Mouse (Mus musculus): ENCODE results near the gene Dcaf8. TPM values are rescaled to one million over a fixed set of nuclear protein-coding genes. Genes with fewer than 3 reads are reported as not detected.
A peak's percentile ranks its signal among the peaks of the same experiment; 100 is the strongest.

Dcaf8 gene
- polyA plus RNA-seq, 1 experiment from 2014 or later: 94.0 TPM

GRCm38 (mm10) chr1:172148955-172149815, 1.3 kb downstream of the Dcaf8 start:
- H3K4me2 ChIP-seq: peak overlapping the region; percentile 78
- H3K4me3 ChIP-seq: peak overlapping the region; percentile 67
- H3K36me3 ChIP-seq: peaks cover 37% of the 10 kb centered on the region
- no peaks in the 10 kb centered on the region for H3K27me3 ChIP-seq
- no peak for ATAC-seq (ENCODE audit: low read depth)
- no peaks in the 10 kb centered on the region for H3K9me3 ChIP-seq
- peak overlapping the region; percentile 92 for H3K27ac ChIP-seq (replicated peaks)
- H3K4me1 ChIP-seq (replicated peaks): peaks cover 38% of the 10 kb centered on the region
- H3K9ac ChIP-seq: peak overlapping the region; percentile 88
- 18% methylated on average over 19 of the region's 19 CpGs for WGBS

- Histone ChIP-seq H3K4me3 (no peak overlapping the region), H3K4me1 (replicated peaks) (peaks cover 23% of the 10 kb centered on the region), H3K27me3 (no peaks in the 10 kb centered on the region), H3K36me3 (peaks cover 66% of the 10 kb centered on the region), H3K27ac (replicated peaks) (no peak overlapping the region), H3K9ac (no peak overlapping the region), H3K9me3 (no peaks in the 10 kb centered on the region), H3K4me2 (no peak overlapping the region)
- 87% methylated on average over 3 of the region's 3 CpGs for WGBS
- no peak for ATAC-seq (ENCODE audit: low read depth)
These were observed 6.7 kb downstream of the Dcaf8 start for GRCm38 (mm10) chr1:172154536-172154935.

- no peak overlapping the region for H3K4me2 ChIP-seq
- H3K27ac ChIP-seq (replicated peaks): no peak overlapping the region
- H3K9me3 ChIP-seq: no peaks in the 10 kb centered on the region
- ATAC-seq (ENCODE audit: low read depth): no peak
- H3K27me3 ChIP-seq: no peaks in the 10 kb centered on the region
- H3K4me3 ChIP-seq: no peak overlapping the region
- no peak overlapping the region for H3K9ac ChIP-seq
- peaks cover 15% of the 10 kb centered on the region for H3K4me1 ChIP-seq (replicated peaks)
- H3K36me3 ChIP-seq: peaks cover 62% of the 10 kb centered on the region
- 94% methylated on average over 3 of the region's 3 CpGs for WGBS
These were observed 7.6 kb downstream of the Dcaf8 start for GRCm38 (mm10) chr1:172155518-172155917.

GRCm38 (mm10) chr1:172159970-172160369, 12.1 kb downstream of the Dcaf8 start:
- WGBS: 80% methylated on average over 4 of the region's 4 CpGs
- H3K4me2 ChIP-seq: no peak overlapping the region
- H3K4me1 ChIP-seq (replicated peaks): peaks cover 9% of the 10 kb centered on the region
- no peaks in the 10 kb centered on the region for H3K9me3 ChIP-seq
- no peak overlapping the region for H3K27ac ChIP-seq (replicated peaks)
- H3K9ac ChIP-seq: no peak overlapping the region
- H3K36me3 ChIP-seq: peaks cover 21% of the 10 kb centered on the region
- no peak for ATAC-seq (ENCODE audit: low read depth)
- H3K27me3 ChIP-seq: no peaks in the 10 kb centered on the region
- H3K4me3 ChIP-seq: no peak overlapping the region

- Histone ChIP-seq H3K9me3 (no peaks in the 10 kb centered on the region), H3K4me1 (replicated peaks) (peaks cover 9% of the 10 kb centered on the region)
- ATAC-seq (ENCODE audit: low read depth): no peak
These were observed 12.6 kb downstream of the Dcaf8 start for GRCm38 (mm10) chr1:172160508-172160907.

GRCm38 (mm10) chr1:172162009-172162408, 14.1 kb downstream of the Dcaf8 start:
- H3K27me3 ChIP-seq: no peaks in the 10 kb centered on the region
- no peak for ATAC-seq (ENCODE audit: low read depth)
- no peak overlapping the region for H3K4me2 ChIP-seq
- H3K4me1 ChIP-seq (replicated peaks): peaks cover 9% of the 10 kb centered on the region
- no peak overlapping the region for H3K9ac ChIP-seq
- no peaks in the 10 kb centered on the region for H3K9me3 ChIP-seq
- no peak overlapping the region for H3K27ac ChIP-seq (replicated peaks)
- WGBS: 97% methylated on average over 1 of the region's 1 CpGs
- H3K4me3 ChIP-seq: no peak overlapping the region
- H3K36me3 ChIP-seq: peaks cover 22% of the 10 kb centered on the region

More at GRCm38 (mm10) chr1:172160508-172160907, 12.6 kb downstream of the Dcaf8 start:
- peaks cover 19% of the 10 kb centered on the region for H3K36me3 ChIP-seq
- no peak overlapping the region for H3K27ac ChIP-seq (replicated peaks)
- no peak overlapping the region for H3K9ac ChIP-seq
- no peak overlapping the region for H3K4me3 ChIP-seq
- H3K27me3 ChIP-seq: no peaks in the 10 kb centered on the region
- H3K4me2 ChIP-seq: no peak overlapping the region

GRCm38 (mm10) chr1:172162959-172163358, 15.1 kb downstream of the Dcaf8 start:
- no peak overlapping the region for H3K9ac ChIP-seq
- H3K27me3 ChIP-seq: no peaks in the 10 kb centered on the region
- ATAC-seq (ENCODE audit: low read depth): no peak
- 82% methylated on average over 6 of the region's 6 CpGs for WGBS
- peaks cover 31% of the 10 kb centered on the region for H3K36me3 ChIP-seq
- H3K4me3 ChIP-seq: no peak overlapping the region
- H3K9me3 ChIP-seq: no peaks in the 10 kb centered on the region
- no peak overlapping the region for H3K27ac ChIP-seq (replicated peaks)
- peaks cover 9% of the 10 kb centered on the region for H3K4me1 ChIP-seq (replicated peaks)
- no peak overlapping the region for H3K4me2 ChIP-seq

DNA sequence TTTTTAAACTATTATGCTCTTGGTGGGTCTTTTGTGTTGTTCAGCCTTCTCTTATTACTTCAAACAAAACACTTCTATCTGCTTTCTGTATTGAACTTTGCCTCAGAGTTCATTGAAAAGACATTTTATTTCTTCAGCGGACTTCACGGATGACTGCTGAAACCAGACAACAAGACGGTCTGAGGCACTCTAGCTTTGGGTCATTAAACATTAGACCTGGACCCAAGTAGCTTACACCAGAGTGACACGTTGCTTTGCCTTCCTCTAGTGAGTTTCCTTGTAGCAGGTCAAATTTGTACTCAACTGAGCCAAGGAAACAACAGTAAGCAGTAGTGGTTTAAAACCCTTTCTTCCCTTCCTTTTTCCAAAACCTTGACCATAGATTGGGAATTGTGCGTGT, 20.0 kb downstream of the Dcaf8 start:
- no peak for ATAC-seq (ENCODE audit: low read depth)
- Histone ChIP-seq H3K9ac (no peak overlapping the region), H3K4me1 (replicated peaks) (peaks cover 9% of the 10 kb centered on the region), H3K36me3 (peaks cover 71% of the 10 kb centered on the region), H3K27me3 (no peaks in the 10 kb centered on the region), H3K9me3 (no peaks in the 10 kb centered on the region), H3K4me3 (no peak overlapping the region), H3K4me2 (no peak overlapping the region), H3K27ac (replicated peaks) (no peak overlapping the region)
- WGBS: 72% methylated on average over 5 of the region's 5 CpGs

- H3K36me3 ChIP-seq: peaks cover 89% of the 10 kb centered on the region
These were observed 21.9 kb downstream of the Dcaf8 start for GRCm38 (mm10) chr1:172169809-172170208.

DNA sequence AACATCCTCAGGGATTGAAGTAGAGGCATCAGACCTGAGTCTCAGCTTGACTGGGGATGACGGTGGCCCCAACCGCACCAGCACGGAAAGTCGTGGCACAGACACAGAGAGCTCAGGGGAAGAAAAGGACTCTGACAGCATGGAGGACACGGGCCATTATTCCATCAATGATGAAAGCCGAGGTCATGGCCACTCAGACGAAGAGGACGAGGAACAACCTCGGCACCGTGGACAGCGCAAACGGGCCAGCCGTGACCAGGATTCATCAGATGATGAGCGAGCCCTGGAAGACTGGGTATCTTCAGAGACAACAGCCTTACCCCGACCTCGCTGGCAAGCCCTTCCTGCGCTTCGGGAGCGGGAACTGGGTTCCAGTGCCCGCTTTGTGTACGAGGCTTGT, 24.5 kb downstream of the Dcaf8 start:
- H3K9ac ChIP-seq: no peak overlapping the region
- no peaks in the 10 kb centered on the region for H3K9me3 ChIP-seq
- H3K4me2 ChIP-seq: no peak overlapping the region
- H3K36me3 ChIP-seq: peaks cover 84% of the 10 kb centered on the region
- H3K4me3 ChIP-seq: no peak overlapping the region
- WGBS: 86% methylated on average over 21 of the region's 21 CpGs
- no peaks in the 10 kb centered on the region for H3K4me1 ChIP-seq (replicated peaks)
- no peak overlapping the region for H3K27ac ChIP-seq (replicated peaks)
- no peaks in the 10 kb centered on the region for H3K27me3 ChIP-seq
- no peak for ATAC-seq (ENCODE audit: low read depth)

More at GRCm38 (mm10) chr1:172169809-172170208, 21.9 kb downstream of the Dcaf8 start:
- H3K4me2 ChIP-seq: no peak overlapping the region
- no peaks in the 10 kb centered on the region for H3K4me1 ChIP-seq (replicated peaks)
- H3K4me3 ChIP-seq: no peak overlapping the region
- WGBS: 98% methylated on average over 5 of the region's 5 CpGs
- H3K27me3 ChIP-seq: no peaks in the 10 kb centered on the region
- H3K9ac ChIP-seq: no peak overlapping the region
- H3K27ac ChIP-seq (replicated peaks): no peak overlapping the region
- no peak for ATAC-seq (ENCODE audit: low read depth)
- no peaks in the 10 kb centered on the region for H3K9me3 ChIP-seq

GRCm38 (mm10) chr1:172173181-172173580, 25.3 kb downstream of the Dcaf8 start:
- ATAC-seq (ENCODE audit: low read depth): no peak
- WGBS: 72% methylated on average over 5 of the region's 5 CpGs

DNA sequence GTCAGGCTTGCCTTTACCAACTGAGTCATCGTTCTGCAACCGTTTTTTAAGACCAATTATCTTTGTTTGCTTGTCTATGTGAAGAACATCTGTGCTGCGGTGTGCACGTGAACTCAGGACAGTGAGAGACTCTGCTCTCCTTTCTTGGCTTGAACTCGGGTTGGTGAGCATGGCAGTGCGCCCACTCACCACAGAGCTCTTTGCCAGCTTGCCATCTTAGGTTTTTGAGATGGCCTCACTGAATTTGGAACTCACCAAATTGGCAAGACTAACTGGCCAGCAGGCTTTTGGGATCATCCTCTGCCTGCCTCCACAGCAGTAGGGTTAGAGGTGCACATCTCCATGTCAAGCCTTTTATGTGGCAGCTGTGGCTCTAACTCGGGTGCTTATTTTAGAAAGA, 29.9 kb downstream of the Dcaf8 start:
- 88% methylated on average over 7 of the region's 7 CpGs for WGBS
- Histone ChIP-seq H3K9ac (no peak overlapping the region), H3K27ac (replicated peaks) (no peak overlapping the region), H3K4me1 (replicated peaks) (no peaks in the 10 kb centered on the region), H3K4me2 (no peak overlapping the region), H3K36me3 (peaks cover 82% of the 10 kb centered on the region), H3K27me3 (no peaks in the 10 kb centered on the region), H3K9me3 (no peaks in the 10 kb centered on the region), H3K4me3 (no peak overlapping the region)
- no peak for ATAC-seq (ENCODE audit: low read depth)

More at GRCm38 (mm10) chr1:172173181-172173580, 25.3 kb downstream of the Dcaf8 start:
- H3K9me3 ChIP-seq: no peaks in the 10 kb centered on the region
- no peaks in the 10 kb centered on the region for H3K27me3 ChIP-seq
- no peaks in the 10 kb centered on the region for H3K4me1 ChIP-seq (replicated peaks)
- H3K4me3 ChIP-seq: no peak overlapping the region
- H3K27ac ChIP-seq (replicated peaks): no peak overlapping the region
- H3K4me2 ChIP-seq: no peak overlapping the region
- H3K9ac ChIP-seq: no peak overlapping the region
- H3K36me3 ChIP-seq: peaks cover 84% of the 10 kb centered on the region

DNA sequence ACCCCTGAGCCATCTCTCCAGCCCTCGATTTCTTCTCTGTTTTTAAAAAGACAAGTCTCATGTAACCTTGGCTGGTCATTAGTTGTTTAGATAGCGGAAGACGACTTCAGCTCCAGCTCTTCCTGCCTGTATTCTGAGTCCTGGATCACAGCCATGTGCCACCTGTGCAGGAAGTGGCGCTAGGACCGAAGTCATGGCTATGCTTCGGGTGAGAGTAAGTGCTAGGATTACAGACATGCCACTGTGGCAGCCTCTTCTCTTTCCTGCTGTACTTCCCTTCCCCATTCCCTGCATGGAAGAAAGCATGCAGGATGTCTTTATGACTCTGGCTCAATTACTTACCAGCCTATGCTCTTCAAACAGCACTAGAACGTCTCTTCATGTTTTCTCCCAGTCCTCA, 31.2 kb downstream of the Dcaf8 start:
- H3K4me1 ChIP-seq (replicated peaks): no peaks in the 10 kb centered on the region
- H3K9me3 ChIP-seq: no peaks in the 10 kb centered on the region
- H3K4me3 ChIP-seq: no peak overlapping the region
- H3K4me2 ChIP-seq: no peak overlapping the region
- no peak overlapping the region for H3K9ac ChIP-seq
- peaks cover 73% of the 10 kb centered on the region for H3K36me3 ChIP-seq
- no peaks in the 10 kb centered on the region for H3K27me3 ChIP-seq
- H3K27ac ChIP-seq (replicated peaks): no peak overlapping the region
- 83% methylated on average over 7 of the region's 7 CpGs for WGBS
- no peak for ATAC-seq (ENCODE audit: low read depth)

All from neural tube, embryonic 13.5 days (tissue).